Mouse (Mus musculus): Measurements from ENCODE around the gene Trio. TPM values are rescaled to one million over a fixed set of nuclear protein-coding genes. Genes with fewer than 3 reads are reported as not detected.

Trio gene
- polyA plus RNA-seq, 1 experiment, result 49.9 TPM

GRCm38 (mm10) chr15:27994870-27995269 is 30.8 kb downstream of the Trio start:
- TF ChIP-seq CTCF (IDR thresholded peaks at IDR 0.05; ENCODE audit: low read depth, low read length) (no peak), POLR2A (IDR thresholded peaks at IDR 0.05; ENCODE audit: borderline replicate concordance, low read depth, low read length) (no peak)
- no peak overlapping the region for H3K27ac ChIP-seq (ENCODE audit: insufficient read depth, low read depth, low read length)

GRCm38 (mm10) chr15:27993528-27993927 is 32.1 kb downstream of the Trio start:
- no peak overlapping the region for H3K4me3 ChIP-seq (ENCODE audit: insufficient read depth, low read length)
- TF ChIP-seq POLR2A (IDR thresholded peaks at IDR 0.05; ENCODE audit: borderline replicate concordance, low read depth, low read length), result no peak
- TF ChIP-seq CTCF (IDR thresholded peaks at IDR 0.05; ENCODE audit: low read depth, low read length), result no peak
- H3K27ac ChIP-seq (ENCODE audit: insufficient read depth, low read depth, low read length), result no peak overlapping the region
- H3K4me1 ChIP-seq (ENCODE audit: control insufficient read depth, insufficient read depth, low read length), result peaks cover 42% of the 10 kb centered on the region

More at GRCm38 (mm10) chr15:27994870-27995269, 30.8 kb downstream of the Trio start:
- Histone ChIP-seq H3K4me3 (ENCODE audit: insufficient read depth, low read length) (no peak overlapping the region), H3K4me1 (ENCODE audit: control insufficient read depth, insufficient read depth, low read length) (peaks cover 34% of the 10 kb centered on the region)

GRCm38 (mm10) chr15:27992596-27992995 is 33.1 kb downstream of the Trio start:
- no peak for TF ChIP-seq POLR2A (IDR thresholded peaks at IDR 0.05; ENCODE audit: borderline replicate concordance, low read depth, low read length)
- no peak for TF ChIP-seq CTCF (IDR thresholded peaks at IDR 0.05; ENCODE audit: low read depth, low read length)
- H3K4me1 ChIP-seq (ENCODE audit: control insufficient read depth, insufficient read depth, low read length), result peaks cover 51% of the 10 kb centered on the region
- peak overlapping the region; percentile 24 for H3K27ac ChIP-seq (ENCODE audit: insufficient read depth, low read depth, low read length)
- no peak overlapping the region for H3K4me3 ChIP-seq (ENCODE audit: insufficient read depth, low read length)

- Histone ChIP-seq H3K27ac (ENCODE audit: insufficient read depth, low read depth, low read length) (peak overlapping the region; percentile 24), H3K4me3 (ENCODE audit: insufficient read depth, low read length) (no peak overlapping the region), H3K4me1 (ENCODE audit: control insufficient read depth, insufficient read depth, low read length) (peaks cover 55% of the 10 kb centered on the region)
- TF ChIP-seq POLR2A (IDR thresholded peaks at IDR 0.05; ENCODE audit: borderline replicate concordance, low read depth, low read length) (no peak), CTCF (IDR thresholded peaks at IDR 0.05; ENCODE audit: low read depth, low read length) (no peak)
These were observed 33.6 kb downstream of the Trio start for GRCm38 (mm10) chr15:27991892-27992593.

- TF ChIP-seq POLR2A (IDR thresholded peaks at IDR 0.05; ENCODE audit: borderline replicate concordance, low read depth, low read length) (no peak), CTCF (IDR thresholded peaks at IDR 0.05; ENCODE audit: low read depth, low read length) (no peak)
- Histone ChIP-seq H3K27ac (ENCODE audit: insufficient read depth, low read depth, low read length) (no peak overlapping the region), H3K4me1 (ENCODE audit: control insufficient read depth, insufficient read depth, low read length) (peaks cover 60% of the 10 kb centered on the region), H3K4me3 (ENCODE audit: insufficient read depth, low read length) (no peak overlapping the region)
These were observed 34.5 kb downstream of the Trio start for GRCm38 (mm10) chr15:27991066-27991701.

- peaks cover 61% of the 10 kb centered on the region for H3K4me1 ChIP-seq (ENCODE audit: control insufficient read depth, insufficient read depth, low read length)
- peak overlapping the region; percentile 51 for H3K27ac ChIP-seq (ENCODE audit: insufficient read depth, low read depth, low read length)
- TF ChIP-seq CTCF (IDR thresholded peaks at IDR 0.05; ENCODE audit: low read depth, low read length), result no peak
- no peak for TF ChIP-seq POLR2A (IDR thresholded peaks at IDR 0.05; ENCODE audit: borderline replicate concordance, low read depth, low read length)
- H3K4me3 ChIP-seq (ENCODE audit: insufficient read depth, low read length), result no peak overlapping the region
These were observed 37.7 kb downstream of the Trio start for GRCm38 (mm10) chr15:27987979-27988378.

- Histone ChIP-seq H3K27ac (ENCODE audit: insufficient read depth, low read depth, low read length) (no peak overlapping the region), H3K4me3 (ENCODE audit: insufficient read depth, low read length) (no peak overlapping the region), H3K4me1 (ENCODE audit: control insufficient read depth, insufficient read depth, low read length) (peaks cover 48% of the 10 kb centered on the region)
- no peak for TF ChIP-seq CTCF (IDR thresholded peaks at IDR 0.05; ENCODE audit: low read depth, low read length)
- no peak for TF ChIP-seq POLR2A (IDR thresholded peaks at IDR 0.05; ENCODE audit: borderline replicate concordance, low read depth, low read length)
These were observed 40.8 kb downstream of the Trio start for GRCm38 (mm10) chr15:27984881-27985280.

- no peak overlapping the region for H3K27ac ChIP-seq (ENCODE audit: insufficient read depth, low read depth, low read length)
- no peak overlapping the region for H3K4me3 ChIP-seq (ENCODE audit: insufficient read depth, low read length)
- no peak for TF ChIP-seq CTCF (IDR thresholded peaks at IDR 0.05; ENCODE audit: low read depth, low read length)
- TF ChIP-seq POLR2A (IDR thresholded peaks at IDR 0.05; ENCODE audit: borderline replicate concordance, low read depth, low read length), result no peak
- peaks cover 26% of the 10 kb centered on the region for H3K4me1 ChIP-seq (ENCODE audit: control insufficient read depth, insufficient read depth, low read length)
These were observed 43.7 kb downstream of the Trio start for GRCm38 (mm10) chr15:27981764-27982500.

- Histone ChIP-seq H3K4me3 (ENCODE audit: insufficient read depth, low read length) (no peak overlapping the region), H3K4me1 (ENCODE audit: control insufficient read depth, insufficient read depth, low read length) (peaks cover 22% of the 10 kb centered on the region), H3K27ac (ENCODE audit: insufficient read depth, low read depth, low read length) (no peak overlapping the region)
- TF ChIP-seq CTCF (IDR thresholded peaks at IDR 0.05; ENCODE audit: low read depth, low read length), result no peak
- TF ChIP-seq POLR2A (IDR thresholded peaks at IDR 0.05; ENCODE audit: borderline replicate concordance, low read depth, low read length), result no peak
These were observed 44.4 kb downstream of the Trio start for GRCm38 (mm10) chr15:27981258-27981657.

- Histone ChIP-seq H3K4me1 (ENCODE audit: control insufficient read depth, insufficient read depth, low read length) (peaks cover 17% of the 10 kb centered on the region), H3K4me3 (ENCODE audit: insufficient read depth, low read length) (no peak overlapping the region), H3K27ac (ENCODE audit: insufficient read depth, low read depth, low read length) (no peak overlapping the region)
- no peak for TF ChIP-seq CTCF (IDR thresholded peaks at IDR 0.05; ENCODE audit: low read depth, low read length)
- TF ChIP-seq POLR2A (IDR thresholded peaks at IDR 0.05; ENCODE audit: borderline replicate concordance, low read depth, low read length), result no peak
These were observed 45.2 kb downstream of the Trio start for GRCm38 (mm10) chr15:27980436-27980835.
